Mouse (Mus musculus) bone marrow macrophage, adult 2 months (primary cell): ENCODE data around the gene A030003K21Rik.

ENCODE experiments used
- CTCF ChIP-seq: IDR thresholded peaks from 2 replicates; pipeline ENCODE4 v1.5.1; 2012; ENCODE audit warnings: low read depth, mild to moderate bottlenecking, low read length, moderate library complexity
- POLR2A ChIP-seq: IDR thresholded peaks from 2 replicates; pipeline ENCODE4 v1.6.1; 2012; ENCODE audit warnings: mild to moderate bottlenecking, low read depth, low read length, borderline replicate concordance

GRCm38 (mm10) chr1:82913025-82913424 is 30.2 kb downstream of the A030003K21Rik start, which contains the start of gene A030005L19Rik:
- TF ChIP-seq CTCF: no peak
- TF ChIP-seq POLR2A: no peak
